Mouse (Mus musculus) CD4-positive helper T cell, adult 2 months (primary cell): ENCODE measurements around the gene Gm21789.
"Not testable (repeated sequence)": the region's sequence is repeated elsewhere in the genome, so short reads cannot be mapped to it uniquely, and the experiment has no call there.

ENCODE experiments used
- DNase-seq: peaks from one replicate; pipeline ENCODE4 v3.0.0-alpha.2; 2012; ENCODE audit warnings: low read depth, missing footprints, low spot score

Gene Gm21789

GRCm38 (mm10) chrX:32941468-32941867 is at the start of gene Gm21789:
Gene Gm21789, plus strand, starts transcription at chrX:32941768.
- not testable (repeated sequence) for DNase-seq

- DNase-seq, result not testable (repeated sequence)
These were observed 47.2 kb upstream of the Gm21789 start, which contains the start of gene Btbd35f30 for GRCm38 (mm10) chrX:32894325-32894724. Gene Btbd35f30, plus strand, starts transcription at chrX:32894625.

- DNase-seq, result not testable (repeated sequence)
These were observed 32.0 kb downstream of the Gm21789 start, which contains the start of gene Btbd35f5 for GRCm38 (mm10) chrX:32973597-32973996. Gene Btbd35f5, plus strand, starts transcription at chrX:32973897.
